Comparison of ENCODE assay signal across 8 mouse cellular contexts in the genomic region with DNA sequence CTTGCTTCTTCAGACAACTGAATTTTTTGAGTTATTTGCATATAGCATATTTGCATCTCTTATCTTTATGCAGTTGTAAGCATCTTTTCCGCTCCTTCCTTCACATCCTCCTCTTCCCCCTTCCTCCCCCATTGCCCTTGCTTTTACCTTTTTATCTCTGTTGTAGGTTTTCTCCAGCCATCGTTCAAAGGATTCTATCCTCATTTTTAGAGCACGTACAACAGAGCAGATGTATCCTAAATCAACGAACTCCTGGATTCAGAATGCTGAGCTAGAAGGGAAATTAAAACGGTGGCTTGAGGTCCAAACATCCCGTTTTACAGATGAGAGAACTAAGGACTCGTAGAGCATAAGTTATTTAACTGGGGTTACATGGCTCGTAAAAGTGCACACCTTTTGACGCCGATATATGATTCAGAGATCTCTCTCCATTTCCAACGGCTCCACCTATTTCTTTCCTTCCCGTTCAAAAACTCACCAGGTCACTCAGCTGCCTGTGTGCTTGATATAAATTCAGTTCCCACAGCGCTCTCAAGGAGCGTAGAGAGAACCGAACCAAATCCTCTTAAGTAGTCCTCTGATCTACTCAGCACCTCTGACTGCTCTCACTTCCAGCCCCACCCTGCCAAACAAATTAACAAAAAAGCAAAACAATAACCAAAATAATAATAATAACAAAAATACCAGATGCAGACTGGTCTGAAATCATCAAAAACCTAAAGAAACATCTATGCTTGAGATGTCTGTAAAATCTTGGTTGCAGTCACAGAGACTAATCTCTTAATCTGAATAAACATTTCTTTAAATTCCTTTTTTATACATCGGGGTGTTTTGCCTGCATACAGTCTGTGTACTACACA. TPM values are rescaled to one million over a fixed set of nuclear protein-coding genes. Genes with fewer than 3 reads are reported as not detected.
DNase-seq lines count a peak whose midpoint lies in the region; ATAC-seq and TF ChIP-seq lines count a peak whose summit lies in the region.

No protein-coding gene starts in this region.

- TF ChIP-seq CTCF in left cerebral cortex, adult 2 months (IDR thresholded peaks at IDR 0.05), result no peak
- no peak for TF ChIP-seq CTCF in hindbrain, postnatal 0 days (IDR thresholded peaks at IDR 0.05; ENCODE audit: low read depth)
- no peak for TF ChIP-seq CTCF in midbrain, postnatal 0 days (IDR thresholded peaks at IDR 0.05)

- no peaks in the 10 kb centered on the region for H3K36me3 ChIP-seq in hindbrain, postnatal 0 days (ENCODE audit: insufficient read depth, low read length)
- no peaks in the 10 kb centered on the region for H3K36me3 ChIP-seq in midbrain, postnatal 0 days (ENCODE audit: insufficient read depth, low read length)

- DNase-seq in left cerebral cortex, adult 2 months (ENCODE audit: extremely low spot score in 1 of 2, low spot score in 2 of 2), result no peak
- no peak for DNase-seq in left cerebral cortex, adult 18-20 months (ENCODE audit: low spot score in 2 of 2)
- peak; percentile 36 for DNase-seq in hindbrain, postnatal 0 days (ENCODE audit: low spot score)
- peak; percentile 8 for DNase-seq in midbrain, postnatal 0 days (ENCODE audit: low spot score)
- DNase-seq in urinary bladder, postnatal 25 days (ENCODE audit: low spot score), result no peak
- no peak for DNase-seq in MN1 (ENCODE audit: low spot score)
- DNase-seq in kidney, adult 8-10 months, result no peak

- H3K27me3 ChIP-seq in hindbrain, postnatal 0 days (ENCODE audit: insufficient read depth, low read length), result no peaks in the 10 kb centered on the region
- H3K27me3 ChIP-seq in midbrain, postnatal 0 days (ENCODE audit: insufficient read depth, low read length), result no peaks in the 10 kb centered on the region

- H3K4me3 ChIP-seq in left cerebral cortex, adult 2 months, result peak overlapping the region; percentile 71
- peak overlapping the region; percentile 2; the same call in 1 of the 2 replicates for H3K4me3 ChIP-seq in brown adipose tissue, adult 24 weeks (ENCODE audit: insufficient read depth, low read depth, low read length)
- H3K4me3 ChIP-seq in hindbrain, postnatal 0 days (ENCODE audit: low read length), result peak overlapping the region; percentile 99
- H3K4me3 ChIP-seq in midbrain, postnatal 0 days (ENCODE audit: low read depth, low read length), result peak overlapping the region; percentile 100

- intact Hi-C loops in left cerebral cortex, adult 2 months (cut with DNase I), result loop anchor here (2.0 to 10.0 kb wide), 3 partner anchors 57 to 297 kb away; partner anchors contain the start of gene Yeats4

- peak overlapping the region; percentile 97 for H3K9ac ChIP-seq in hindbrain, postnatal 0 days (replicated peaks; ENCODE audit: low read length)
- H3K9ac ChIP-seq in midbrain, postnatal 0 days (replicated peaks; ENCODE audit: low read length, poor library complexity, severe bottlenecking), result peak overlapping the region; percentile 97

- ATAC-seq in hindbrain, postnatal 0 days, result no peak
- ATAC-seq in midbrain, postnatal 0 days (ENCODE audit: low FRiP score), result no peak

- no peaks in the 10 kb centered on the region for H3K9me3 ChIP-seq in hindbrain, postnatal 0 days (ENCODE audit: low read length)
- H3K9me3 ChIP-seq in midbrain, postnatal 0 days (ENCODE audit: low read length), result no peaks in the 10 kb centered on the region

- H3K4me2 ChIP-seq in hindbrain, postnatal 0 days (ENCODE audit: low read depth, low read length), result peak overlapping the region; percentile 76
- H3K4me2 ChIP-seq in midbrain, postnatal 0 days (ENCODE audit: low read depth, low read length, poor library complexity, severe bottlenecking), result peak overlapping the region; percentile 61

- WGBS in hindbrain, postnatal 0 days, result 17% methylated on average over 16 of the region's 16 CpGs
- WGBS in midbrain, postnatal 0 days, result 8% methylated on average over 16 of the region's 16 CpGs

- peak overlapping the region; percentile 81 for H3K27ac ChIP-seq in left cerebral cortex, adult 2 months
- H3K27ac ChIP-seq in brown adipose tissue, adult 24 weeks (replicated peaks; ENCODE audit: low read depth, low read length), result no peak overlapping the region
- peak overlapping the region; percentile 99 for H3K27ac ChIP-seq in hindbrain, postnatal 0 days
- H3K27ac ChIP-seq in midbrain, postnatal 0 days (ENCODE audit: low read depth, low read length), result peak overlapping the region; percentile 98

- peaks cover 4% of the 10 kb centered on the region; the same call in 1 of the 2 replicates for H3K4me1 ChIP-seq in brown adipose tissue, adult 24 weeks (ENCODE audit: control insufficient read depth, insufficient read depth, insufficient read length, low read length)
- no peaks in the 10 kb centered on the region for H3K4me1 ChIP-seq in hindbrain, postnatal 0 days (ENCODE audit: insufficient read depth, low read length)
- no peaks in the 10 kb centered on the region for H3K4me1 ChIP-seq in midbrain, postnatal 0 days (ENCODE audit: insufficient read depth, low read length)

RNA-seq across cellular contexts. Expression of gene Cpsf6, which starts 2.2 kb away (rescaled TPM):
- total RNA-seq in left cerebral cortex, adult 2 months (2021), result 100 to 1,000 TPM; 116 to 120 TPM
- 100 to 1,000 TPM; 109 to 117 TPM for total RNA-seq in left cerebral cortex, adult 18-20 months (2021)
- polyA plus RNA-seq in brown adipose tissue, adult 24 weeks (2012; ENCODE audit: insufficient read depth, insufficient read length, missing spikeins), result 12.6 and 17.3 TPM in 2 replicates
- 100.0 and 127 TPM in 2 replicates for total RNA-seq in hindbrain, postnatal 0 days (2014; rRNA removed)
- polyA plus RNA-seq in hindbrain, postnatal 0 days (2015; fragmentation: Nextera tagmentation; extraction: Ambion mirVana), result 82.0 and 83.2 TPM in 2 replicates
- total RNA-seq in midbrain, postnatal 0 days (2014; rRNA removed), result 120 and 151 TPM in 2 replicates
- polyA plus RNA-seq in midbrain, postnatal 0 days (2015; fragmentation: Nextera tagmentation; extraction: Ambion mirVana), result 78.9 and 85.1 TPM in 2 replicates

Comparison
In these comparisons a context has a peak if more than half of its experiments do, and no peak if none do; other contexts are left out.
1. DNase-seq: peak in hindbrain, postnatal 0 days (single experiment) and midbrain, postnatal 0 days (single experiment); none in left cerebral cortex, adult 2 months (0 of 2), left cerebral cortex, adult 18-20 months (0 of 2), urinary bladder, postnatal 25 days (single experiment), MN1 (single experiment) and kidney, adult 8-10 months (0 of 2).
2. H3K4me3 ChIP-seq: peak in every context shown above with its lines; median percentile 100 in midbrain, postnatal 0 days; 99 in hindbrain, postnatal 0 days; 71 in left cerebral cortex, adult 2 months; 2 in brown adipose tissue, adult 24 weeks.